Mouse (Mus musculus) c-Kit-positive CD71-positive TER-119-positive erythroid progenitor cells, embryonic 14.5 days (primary cell): ENCODE results near the gene Gm14743.
"Not testable (repeated sequence)": the region's sequence is repeated elsewhere in the genome, so short reads cannot be mapped to it uniquely, and the experiment has no call there.

Experiments
- DNase-seq: peaks from one replicate; pipeline ENCODE4 v3.0.0-alpha.2; 2013; ENCODE audit warnings: low spot score

Gm14743 gene

GRCm38 (mm10) chrX:78245821-78246220, at the start of gene Gm14743:
TSS of gene Gm14743 (minus strand) at chrX:78245921.
- not testable (repeated sequence) for DNase-seq

- DNase-seq, result no peak
Measured at GRCm38 (mm10) chrX:78202829-78203228, 42.9 kb downstream of the Gm14743 start.

DNA sequence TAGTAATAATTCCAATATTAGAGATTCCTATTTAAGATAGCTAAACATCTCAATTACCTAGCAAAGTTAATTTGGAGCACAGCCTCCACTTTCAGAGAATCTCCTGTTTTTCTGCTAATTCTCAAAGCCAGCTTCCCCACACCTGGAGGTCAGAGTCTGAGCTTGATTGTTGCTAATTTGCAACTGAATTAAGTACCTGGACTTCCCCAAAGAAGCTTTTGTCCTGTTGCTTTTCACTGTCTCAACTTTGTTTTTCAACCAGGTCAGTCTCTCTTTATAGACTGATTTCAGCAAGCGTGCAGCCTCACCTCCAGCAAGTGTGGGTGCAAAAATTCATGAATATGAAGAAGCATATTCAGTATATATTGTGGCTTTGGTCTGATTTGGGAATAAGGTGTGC, 43.5 kb downstream of the Gm14743 start:
- not testable (repeated sequence) for DNase-seq
